Comparison of ENCODE assay signal across 22 mouse cellular contexts in genomic region chr5:136075076-136075475, GRCm38 (mm10). TPM values are rescaled to one million over a fixed set of nuclear protein-coding genes. Genes with fewer than 3 reads are reported as not detected.
A peak's percentile ranks its signal among the peaks of the same experiment; 100 is the strongest.
DNase-seq lines count a peak whose midpoint lies in the region; ATAC-seq lines count a peak whose summit lies in the region.
"Had no signal": no experiment of that assay in that cellular context is flagged by ENCODE, and none has a peak within 500 bp of the region (broad histone marks: within the 10 kb centered on the region; RNA-seq: fewer than 3 reads in every experiment).

No protein-coding gene starts in this region.

- no peak overlapping the region for H3K27ac ChIP-seq in midbrain, embryonic 15.5 days
- H3K27ac ChIP-seq: embryonic facial prominence, embryonic 10.5 days; embryonic facial prominence, embryonic 12.5 days; forebrain, embryonic 13.5 days; forebrain, embryonic 15.5 days had no signal

- WGBS in midbrain, embryonic 15.5 days: 89% methylated on average over 5 of the region's 5 CpGs

- no peaks in the 10 kb centered on the region for H3K36me3 ChIP-seq in midbrain, embryonic 15.5 days (replicated peaks)
- H3K36me3 ChIP-seq: embryonic facial prominence, embryonic 10.5 days; embryonic facial prominence, embryonic 12.5 days; forebrain, embryonic 15.5 days had no signal

- peak; percentile 23; the same call in 1 of the 2 replicates for ATAC-seq in common myeloid progenitor, adult 5-6 weeks (replicated peaks; ENCODE audit: low read depth, poor library complexity, severe bottlenecking)
- ATAC-seq in megakaryocyte-erythroid progenitor cell, adult 5-6 weeks (replicated peaks; ENCODE audit: low FRiP score, low TSS enrichment, poor library complexity, severe bottlenecking): 0 out of 2 replicates have a peak, but pooled peaks have one; percentile 38
- no peak for ATAC-seq in midbrain, embryonic 15.5 days (replicated peaks)
- ATAC-seq: activated CD4-positive, CD25-positive, alpha-beta regulatory T cell, adult 4 months; forebrain, embryonic 13.5 days; forebrain, embryonic 15.5 days; forebrain, postnatal 0 days; Patski had no signal

- no peaks in the 10 kb centered on the region for H3K4me1 ChIP-seq in midbrain, embryonic 15.5 days
- H3K4me1 ChIP-seq: embryonic facial prominence, embryonic 10.5 days had no signal

- H3K27me3 ChIP-seq in midbrain, embryonic 15.5 days (replicated peaks): no peaks in the 10 kb centered on the region
- H3K27me3 ChIP-seq: embryonic facial prominence, embryonic 12.5 days; forebrain, embryonic 13.5 days; forebrain, embryonic 15.5 days; Patski had no signal

- H3K9me3 ChIP-seq in midbrain, embryonic 15.5 days: no peaks in the 10 kb centered on the region
- H3K9me3 ChIP-seq: embryonic facial prominence, embryonic 10.5 days; embryonic facial prominence, embryonic 12.5 days; forebrain, embryonic 13.5 days; forebrain, embryonic 15.5 days had no signal

- H3K4me2 ChIP-seq in midbrain, embryonic 15.5 days: no peak overlapping the region
- H3K4me2 ChIP-seq: embryonic facial prominence, embryonic 12.5 days; forebrain, embryonic 13.5 days; forebrain, embryonic 15.5 days had no signal

- peak; percentile 59 for DNase-seq in 416B (ENCODE audit: low read depth)
- no peak for DNase-seq in left cerebral cortex, adult 18-20 months (ENCODE audit: low spot score in 2 of 2)
- DNase-seq: adrenal gland, adult 8-10 months; adrenal gland, postnatal 14 days; adrenal gland, postnatal 36 days; cerebellum, adult 11-12 months; cerebellum, adult 2 months; cerebellum, adult 9-10 months; cerebellum, postnatal 10 days; cerebellum, postnatal 25 days; forebrain, postnatal 0 days had no signal

- no peak overlapping the region for H3K9ac ChIP-seq in midbrain, embryonic 15.5 days
- H3K9ac ChIP-seq: embryonic facial prominence, embryonic 12.5 days; forebrain, embryonic 13.5 days; forebrain, embryonic 15.5 days; forebrain, postnatal 0 days had no signal

- no peak overlapping the region for H3K4me3 ChIP-seq in midbrain, embryonic 15.5 days
- H3K4me3 ChIP-seq: embryonic facial prominence, embryonic 10.5 days; embryonic facial prominence, embryonic 12.5 days; forebrain, embryonic 13.5 days; forebrain, embryonic 15.5 days had no signal

RNA-seq across cellular contexts. Expression of gene Rasa4, which starts 8.6 kb away (rescaled TPM):
- total RNA-seq in common myeloid progenitor, adult 5-6 weeks (2017): 23.9 and 35.9 TPM in 2 replicates
- total RNA-seq in megakaryocyte-erythroid progenitor cell, adult 5-6 weeks (2014; fragmentation: Nextera tagmentation): 3.9 and 5.2 TPM in 2 replicates
- total RNA-seq in megakaryocyte-erythroid progenitor cell, adult 5-6 weeks (2017): 1.7 and 2.1 TPM in 2 replicates
- 22.0 and 22.8 TPM in 2 replicates for polyA plus RNA-seq in midbrain, embryonic 15.5 days (2015; fragmentation: Nextera tagmentation; extraction: Ambion mirVana)
- 10 to 100 TPM in 1 of 2 experiments, 1 to 10 TPM in 1; 4.8 to 10.3 TPM for total RNA-seq in left cerebral cortex, adult 18-20 months (2021)

RNA-seq across cellular contexts. Expression of gene Upk3bl, which starts 20.8 kb away (rescaled TPM):
- total RNA-seq in common myeloid progenitor, adult 5-6 weeks (2017): not detected in 2 replicates
- not detected in 2 replicates for total RNA-seq in megakaryocyte-erythroid progenitor cell, adult 5-6 weeks (2014; fragmentation: Nextera tagmentation)
- total RNA-seq in megakaryocyte-erythroid progenitor cell, adult 5-6 weeks (2017): not detected in 2 replicates
- polyA plus RNA-seq in midbrain, embryonic 15.5 days (2015; fragmentation: Nextera tagmentation; extraction: Ambion mirVana): not detected in 2 replicates
- under 1 TPM in 1 of 2 experiments, not detected in 1; 0.75 TPM for total RNA-seq in left cerebral cortex, adult 18-20 months (2021)
- total RNA-seq: adrenal gland, adult 18-20 months; adrenal gland, postnatal 14 days; adrenal gland, postnatal 36 days; forebrain, postnatal 0 days had no signal
- polyA plus RNA-seq: activated CD4-positive, CD25-positive, alpha-beta regulatory T cell, adult 4 months; forebrain, embryonic 13.5 days; forebrain, embryonic 15.5 days; forebrain, postnatal 0 days had no signal

RNA-seq across cellular contexts. Expression of gene Upk3b, which starts 36.8 kb away (rescaled TPM):
- not detected in 2 replicates for total RNA-seq in common myeloid progenitor, adult 5-6 weeks (2017)
- total RNA-seq in megakaryocyte-erythroid progenitor cell, adult 5-6 weeks (2014; fragmentation: Nextera tagmentation): not detected in 2 replicates
- total RNA-seq in megakaryocyte-erythroid progenitor cell, adult 5-6 weeks (2017): not detected in 2 replicates
- not detected in 2 replicates for polyA plus RNA-seq in midbrain, embryonic 15.5 days (2015; fragmentation: Nextera tagmentation; extraction: Ambion mirVana)
- total RNA-seq in left cerebral cortex, adult 18-20 months (2021): not detected
- polyA plus RNA-seq: activated CD4-positive, CD25-positive, alpha-beta regulatory T cell, adult 4 months; cerebellum, adult 2 months; forebrain, embryonic 11.5 days; forebrain, embryonic 13.5 days; forebrain, embryonic 15.5 days; forebrain, postnatal 0 days had no signal

RNA-seq across cellular contexts. Expression of gene Polr2j, which starts 41.4 kb away (rescaled TPM):
- 158 and 163 TPM in 2 replicates for total RNA-seq in common myeloid progenitor, adult 5-6 weeks (2017)
- total RNA-seq in megakaryocyte-erythroid progenitor cell, adult 5-6 weeks (2014; fragmentation: Nextera tagmentation): 227 and 248 TPM in 2 replicates
- 163 and 177 TPM in 2 replicates for total RNA-seq in megakaryocyte-erythroid progenitor cell, adult 5-6 weeks (2017)
- 196 and 200 TPM in 2 replicates for polyA plus RNA-seq in midbrain, embryonic 15.5 days (2015; fragmentation: Nextera tagmentation; extraction: Ambion mirVana)
- 10 to 100 TPM; 74.9 to 75.7 TPM for total RNA-seq in left cerebral cortex, adult 18-20 months (2021)
